Mouse (Mus musculus) kidney, postnatal 0 days (tissue): Measurements from ENCODE around the gene Anapc7. TPM values are rescaled to one million over a fixed set of nuclear protein-coding genes. Genes with fewer than 3 reads are reported as not detected.
"Not testable (repeated sequence)": the region's sequence is repeated elsewhere in the genome, so short reads cannot be mapped to it uniquely, and the experiment has no call there.

Experiments used
- ATAC-seq: fragments of 200-750 bp; cut with Nextera tagmentation; replicated peaks from 2 replicates; pipeline ENCODE4 v1.8.0; 2017; ENCODE audit warnings: low read depth, moderate number of reproducible peaks, moderate TSS enrichment, moderate library complexity; ENCODE audit not compliant: low FRiP score
- DNase-seq: peaks from one replicate; pipeline ENCODE4 v3.0.0-alpha.2; 2016; ENCODE audit warnings: low spot score
- H3K27ac ChIP-seq: fragments of 300-500 bp; sonication (generic); 2 replicates; pipeline ENCODE4 v1.5.1; 2014; ENCODE audit warnings: mild to moderate bottlenecking
- H3K27me3 ChIP-seq: fragments of 300-500 bp; sonication (generic); 2 replicates; pipeline ENCODE4 v1.6.1; 2014; ENCODE audit warnings: low read length, mixed read lengths; ENCODE audit not compliant: insufficient read depth
- H3K36me3 ChIP-seq: fragments of 300-500 bp; sonication (generic); 2 replicates; pipeline ENCODE4 v1.6.1; 2014; ENCODE audit warnings: low read length, mixed read lengths; ENCODE audit not compliant: insufficient read depth
- H3K4me1 ChIP-seq: fragments of 300-500 bp; sonication (generic); replicated peaks from 2 replicates; pipeline ENCODE4 v1.6.1; 2014; ENCODE audit warnings: antibody characterized with exemption, low read length, mixed read lengths; ENCODE audit not compliant: insufficient read depth
- H3K4me2 ChIP-seq: fragments of 300-500 bp; sonication (generic); 2 replicates; pipeline ENCODE4 v1.6.1; 2014; ENCODE audit warnings: mild to moderate bottlenecking, low read length, moderate library complexity, mixed read lengths
- H3K4me3 ChIP-seq: fragments of 300-500 bp; sonication (generic); replicated peaks from 2 replicates; pipeline ENCODE4 v1.5.1; 2014; ENCODE audit warnings: low read depth, low read length
- H3K9ac ChIP-seq: fragments of 300-500 bp; sonication (generic); 2 replicates; pipeline ENCODE4 v1.6.1; 2014; ENCODE audit warnings: low read depth, low read length
- H3K9me3 ChIP-seq: fragments of 300-500 bp; sonication (generic); replicated peaks from 2 replicates; pipeline ENCODE4 v1.6.1; 2016; ENCODE audit warnings: low read length, inconsistent platforms, mixed read lengths
- CTCF ChIP-seq: IDR thresholded peaks from 2 replicates; pipeline ENCODE4 v1.5.1; 2016; ENCODE audit warnings: antibody characterized with exemption, low read depth, mild to moderate bottlenecking, moderate library complexity
- WGBS: fragments of 180-500 bp; shearing (Covaris S2); extraction: QIAGEN DNeasy Blood & Tissue Kit; methylation state at CpG from one replicate; pipeline ENCODE4 v1.1.7; 2014; 5-methylcytosine and 5-hydroxymethylcytosine counted together
- polyA plus RNA-seq: library from polyadenylated mRNA; unstranded; fragments of >200 nt; fragmentation: Nextera tagmentation; extraction: Ambion mirVana; gene quantifications from 2 replicates; pipeline ENCODE4 v1.2.1, GENCODE M21; 2015

Anapc7 gene
- polyA plus RNA-seq, 1 experiment from 2014 or later: 37.5 TPM

- no peaks in the 10 kb centered on the region for H3K27me3 ChIP-seq
- H3K4me1 ChIP-seq: no peaks in the 10 kb centered on the region
- no peak for TF ChIP-seq CTCF
- H3K9me3 ChIP-seq: no peaks in the 10 kb centered on the region
- no peak overlapping the region for H3K4me2 ChIP-seq
- H3K4me3 ChIP-seq: no peak overlapping the region
- no peak for ATAC-seq
- H3K36me3 ChIP-seq: no peaks in the 10 kb centered on the region
- WGBS: 87% methylated on average over 5 of the region's 5 CpGs
- no peak for DNase-seq
- H3K9ac ChIP-seq: no peak overlapping the region
- H3K27ac ChIP-seq: no peak overlapping the region
Measured at GRCm38 (mm10) chr5:122414351-122414750, 7.1 kb upstream of the Anapc7 start.

- Histone ChIP-seq H3K4me3 (no peak overlapping the region), H3K27me3 (no peaks in the 10 kb centered on the region), H3K27ac (no peak overlapping the region), H3K9ac (no peak overlapping the region), H3K4me1 (no peaks in the 10 kb centered on the region), H3K9me3 (no peaks in the 10 kb centered on the region), H3K4me2 (no peak overlapping the region), H3K36me3 (no peaks in the 10 kb centered on the region)
- ATAC-seq (no peak), DNase-seq (no peak)
- 81% methylated on average over 12 of the region's 12 CpGs for WGBS
- no peak for TF ChIP-seq CTCF
Measured at GRCm38 (mm10) chr5:122415465-122415864, 6.0 kb upstream of the Anapc7 start.

GRCm38 (mm10) chr5:122420676-122421075 lies 817 bp upstream of the Anapc7 start:
- peak; percentile 44 for DNase-seq
- not testable (repeated sequence) for H3K9me3 ChIP-seq, H3K4me3 ChIP-seq, H3K4me1 ChIP-seq, H3K4me2 ChIP-seq, H3K27me3 ChIP-seq, H3K36me3 ChIP-seq, H3K27ac ChIP-seq, H3K9ac ChIP-seq
- peak; percentile 72; the same call in 1 of the 2 replicates for ATAC-seq
- WGBS: 49% methylated on average over 4 of the region's 4 CpGs

DNA sequence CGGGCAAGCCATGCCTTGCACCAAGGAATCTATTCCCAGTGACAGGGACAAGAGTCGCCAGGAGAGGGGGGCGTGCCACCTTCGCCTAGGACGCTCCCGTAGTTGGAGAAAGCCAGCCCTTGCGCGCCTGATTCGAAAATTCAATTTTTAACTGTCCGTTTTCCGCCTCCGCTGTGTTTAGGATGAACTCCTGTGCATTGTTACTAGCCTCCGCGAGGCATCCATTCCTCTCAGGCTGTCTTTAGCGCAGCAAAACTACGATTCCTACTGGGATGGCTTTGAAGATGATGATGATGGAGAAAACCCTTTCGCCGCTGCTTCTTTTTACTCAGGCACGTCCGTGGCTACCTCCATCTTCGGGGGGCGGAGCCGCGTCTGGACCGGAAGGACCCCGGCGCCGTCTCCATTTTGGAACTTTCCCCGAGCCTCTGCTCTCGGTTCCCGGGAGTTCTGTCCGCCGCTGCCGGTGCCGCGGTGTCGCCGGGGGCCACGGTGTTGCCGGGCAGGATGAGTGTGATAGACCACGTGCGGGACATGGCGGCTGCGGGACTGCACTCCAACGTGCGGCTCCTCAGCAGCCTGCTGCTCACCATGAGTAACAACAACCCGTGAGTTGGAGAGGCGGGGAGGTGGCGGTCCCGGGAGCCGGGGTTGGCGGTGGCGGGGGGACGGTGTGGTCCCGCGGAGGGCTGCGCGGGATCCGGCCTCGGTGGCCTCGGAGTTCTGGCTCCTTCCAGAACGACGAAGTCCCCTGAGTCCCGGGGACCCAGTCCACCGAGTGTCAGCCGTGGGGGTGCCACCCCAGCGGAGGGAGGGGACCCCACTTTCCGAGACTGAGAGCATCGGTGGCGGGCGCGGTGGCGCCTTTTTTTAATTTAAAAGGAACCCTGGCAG lies 825 bp downstream of the Anapc7 start:
- DNase-seq: peak; percentile 94
- Histone ChIP-seq H3K9ac (peak overlapping the region; percentile 97), H3K9me3 (no peaks in the 10 kb centered on the region), H3K4me2 (peak overlapping the region; percentile 80), H3K4me3 (peak overlapping the region; percentile 96), H3K27me3 (no peaks in the 10 kb centered on the region), H3K4me1 (peaks cover 7% of the 10 kb centered on the region; the same call in 1 of the 2 replicates), H3K27ac (peak overlapping the region; percentile 83), H3K36me3 (no peaks in the 10 kb centered on the region)
- under 1% methylated on average over 73 of the region's 73 CpGs for WGBS
- peak; percentile 57 for TF ChIP-seq CTCF
- ATAC-seq: peak; percentile 75

DNA sequence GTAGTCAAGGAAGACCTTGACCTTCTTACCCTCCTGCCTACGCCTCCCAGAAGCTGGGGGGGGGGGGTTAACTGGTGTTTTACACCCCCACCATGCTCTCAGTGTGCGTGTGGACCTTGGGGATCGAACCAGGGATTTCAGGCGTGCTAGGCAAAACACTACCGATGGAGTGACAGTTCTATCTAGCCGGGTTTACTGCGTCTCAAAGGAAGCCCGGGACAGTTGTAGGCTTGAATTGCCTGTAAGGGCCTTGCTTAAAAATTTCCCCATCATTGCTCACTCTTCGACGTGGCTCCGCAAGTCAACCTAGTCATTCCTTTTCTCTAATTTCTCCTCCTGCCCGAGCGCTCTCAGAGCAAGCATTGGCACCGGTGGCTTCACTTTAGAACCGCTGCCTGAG lies 1.6 kb downstream of the Anapc7 start:
- Histone ChIP-seq H3K9me3 (no peaks in the 10 kb centered on the region), H3K27me3 (no peaks in the 10 kb centered on the region), H3K4me1 (peaks cover 7% of the 10 kb centered on the region; the same call in 1 of the 2 replicates), H3K9ac (peak overlapping the region; percentile 97), H3K36me3 (peaks cover 2% of the 10 kb centered on the region; the same call in 1 of the 2 replicates), H3K4me3 (peak overlapping the region; percentile 96), H3K27ac (no peak overlapping the region), H3K4me2 (peak overlapping the region; percentile 80)
- no peak for TF ChIP-seq CTCF
- ATAC-seq: no peak
- peak; percentile 7 for DNase-seq
- 23% methylated on average over 15 of the region's 15 CpGs for WGBS

DNA sequence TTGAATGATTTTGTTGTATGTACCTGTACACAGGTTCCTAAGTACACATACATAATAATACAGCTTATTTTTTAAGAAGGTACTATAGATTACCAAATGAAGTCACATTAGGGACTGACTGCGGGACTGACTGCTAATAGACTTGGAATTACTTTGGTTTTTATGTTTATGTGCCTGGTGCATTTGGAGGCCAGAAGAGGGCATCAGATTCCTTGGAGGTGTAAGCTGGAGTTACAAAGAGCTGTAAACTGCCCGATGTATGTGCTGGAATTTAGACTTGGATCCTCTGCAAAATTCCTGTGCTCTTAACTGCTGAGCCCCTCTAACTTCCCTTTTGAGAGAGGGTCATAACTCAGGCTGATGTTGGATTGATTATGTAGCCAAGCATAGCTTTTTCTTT lies 4.1 kb downstream of the Anapc7 start:
- Histone ChIP-seq H3K9me3 (no peaks in the 10 kb centered on the region), H3K36me3 (peaks cover 21% of the 10 kb centered on the region), H3K27ac (no peak overlapping the region), H3K27me3 (no peaks in the 10 kb centered on the region), H3K4me2 (no peak overlapping the region), H3K4me1 (peaks cover 7% of the 10 kb centered on the region; the same call in 1 of the 2 replicates), H3K4me3 (no peak overlapping the region), H3K9ac (no peak overlapping the region)
- no peak for ATAC-seq
- 54% methylated on average over 2 of the region's 2 CpGs for WGBS
- DNase-seq: no peak
- peak; percentile 39; the same call in 1 of the 2 replicates for TF ChIP-seq CTCF
